Mouse (Mus musculus): ENCODE results near the gene BC048562. TPM values are rescaled to one million over a fixed set of nuclear protein-coding genes. Genes with fewer than 3 reads are reported as not detected.

Gene BC048562
- total RNA-seq (2023), result not detected

DNA sequence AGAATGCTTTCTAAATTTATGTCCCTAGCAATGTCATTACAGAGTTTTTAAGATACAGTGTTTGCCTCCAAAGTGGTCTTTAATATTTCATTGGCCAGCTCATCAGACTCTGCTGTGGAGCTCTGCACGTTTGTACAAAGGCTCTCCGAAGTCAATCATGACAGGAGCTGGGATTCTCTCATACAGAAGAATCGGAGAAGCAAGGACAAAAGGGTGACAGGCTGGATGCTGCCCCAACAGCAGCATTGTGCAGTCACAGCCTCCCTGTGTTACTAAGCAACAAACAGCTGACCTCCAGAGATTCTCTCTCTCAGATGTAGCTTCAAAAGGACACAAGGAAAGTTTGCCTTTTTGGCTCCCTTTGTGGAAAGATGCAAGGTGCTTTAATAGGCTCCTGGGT lies at the start of gene BC048562:
BC048562 (plus strand) TSS at position 301 of the 400 bp plus-strand sequence.

DNA sequence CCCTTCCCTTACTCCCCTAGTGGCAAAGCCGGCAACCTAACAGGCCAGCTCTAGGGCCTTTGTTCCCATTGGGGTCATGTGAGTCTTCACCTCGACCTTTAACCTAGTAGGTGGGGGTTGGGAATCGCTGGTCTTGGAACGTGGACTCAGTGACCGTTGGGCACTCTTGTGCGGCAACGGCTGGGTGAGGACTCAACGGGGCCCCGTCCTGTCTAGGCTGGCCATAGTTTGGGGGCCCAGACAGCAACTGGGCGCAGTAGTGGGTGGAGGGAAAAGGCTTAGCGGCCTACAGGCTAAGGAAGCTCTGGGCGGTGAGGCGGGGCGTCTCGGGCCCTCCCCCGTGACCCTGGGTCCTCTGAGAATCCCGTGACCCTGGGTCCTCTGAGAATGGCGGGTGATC lies 43.6 kb upstream of the BC048562 start, which contains the start of gene 1700102P08Rik:
1700102P08Rik (plus strand) TSS at position 130 of the 400 bp plus-strand sequence.

DNA sequence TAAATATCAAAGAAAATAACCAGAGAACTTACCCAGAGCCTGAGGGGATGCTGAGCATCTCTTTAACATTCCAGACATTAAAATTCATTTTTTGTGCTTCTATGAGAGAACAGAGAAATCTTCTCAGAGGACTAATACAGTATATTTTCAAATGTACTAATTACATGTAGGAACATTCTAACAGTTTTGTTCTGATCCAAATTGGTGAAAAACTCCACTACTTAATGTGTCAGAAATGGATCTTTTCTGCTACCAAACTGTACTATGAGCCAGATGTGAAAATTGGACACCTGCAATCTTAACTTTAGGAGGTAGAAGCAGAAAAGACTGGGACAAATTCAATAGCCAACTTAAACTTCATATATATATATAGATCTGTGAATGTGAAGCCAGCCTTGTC lies 7.9 kb upstream of the BC048562 start, which contains the start of gene Ccdc36:
Ccdc36 (minus strand) TSS at position 101 of the 400 bp plus-strand sequence.

DNA sequence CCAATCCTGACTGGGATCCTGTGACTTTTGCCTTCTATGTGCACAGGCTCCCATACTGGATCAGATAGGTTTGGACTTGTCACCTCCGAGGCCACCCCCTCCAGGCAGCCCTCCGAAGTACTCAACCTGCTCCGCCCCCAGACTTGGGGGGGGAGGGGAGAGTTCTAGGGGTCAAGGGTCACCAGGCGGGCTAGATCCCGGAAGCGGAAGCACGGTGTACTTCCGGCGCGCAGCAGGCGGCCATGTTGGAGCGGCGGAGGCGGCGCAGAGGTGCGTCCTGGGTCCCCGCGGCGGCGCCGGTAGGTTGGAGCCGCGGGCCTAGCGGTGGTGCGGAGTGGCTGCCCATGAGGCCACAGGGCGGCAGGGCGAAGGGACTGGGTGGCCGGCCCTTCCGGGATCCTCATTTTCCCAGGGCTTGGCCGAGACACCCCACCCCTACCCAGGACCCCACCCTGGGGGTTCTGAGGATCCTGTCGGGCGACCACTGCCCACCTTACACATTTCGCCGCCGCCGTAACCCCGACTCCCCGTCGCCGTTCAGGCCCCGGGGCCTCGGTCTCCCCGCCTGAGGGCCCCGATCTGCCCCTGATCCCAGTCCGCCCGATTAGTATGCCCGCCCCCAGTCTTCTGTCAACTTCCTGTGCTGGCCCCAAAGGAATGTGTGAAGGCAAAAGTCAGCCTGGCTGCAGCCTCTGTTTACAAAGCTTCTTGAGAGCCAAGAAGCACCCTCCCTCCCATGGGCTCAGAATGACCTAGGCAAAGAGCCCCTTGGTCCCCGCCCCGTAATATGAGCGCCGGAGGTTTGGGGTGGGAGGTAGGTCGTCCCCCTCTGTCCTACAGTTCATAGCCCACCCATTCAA lies 24.3 kb downstream of the BC048562 start, which contains the start of gene Ccdc71:
Ccdc71 (plus strand) TSS at position 209 of the 860 bp plus-strand sequence.

DNA sequence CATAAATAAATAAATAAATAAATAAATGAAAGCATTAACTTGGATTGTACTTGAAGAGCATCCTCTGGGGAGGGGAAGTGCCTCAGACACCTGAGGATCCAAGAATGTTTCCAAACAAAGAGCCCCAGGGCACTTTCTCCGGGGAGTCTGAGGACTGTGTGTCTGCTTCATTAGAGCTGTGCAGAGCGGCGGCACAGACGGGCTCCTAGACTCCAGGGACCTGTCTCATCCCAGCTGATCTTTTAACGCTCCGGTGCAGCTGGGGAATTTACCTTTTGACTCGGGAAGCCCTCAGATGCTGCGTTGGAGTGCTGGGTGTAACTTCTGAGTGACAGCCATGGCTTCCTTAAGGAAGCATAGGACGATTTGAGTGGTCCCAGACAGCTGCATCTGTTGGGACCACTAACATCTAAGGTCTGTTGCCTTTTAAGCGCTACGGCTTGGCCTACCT lies 24.9 kb downstream of the BC048562 start, which contains the start of gene Klhdc8b:
Klhdc8b (minus strand) TSS at position 401 of the 451 bp plus-strand sequence.

DNA sequence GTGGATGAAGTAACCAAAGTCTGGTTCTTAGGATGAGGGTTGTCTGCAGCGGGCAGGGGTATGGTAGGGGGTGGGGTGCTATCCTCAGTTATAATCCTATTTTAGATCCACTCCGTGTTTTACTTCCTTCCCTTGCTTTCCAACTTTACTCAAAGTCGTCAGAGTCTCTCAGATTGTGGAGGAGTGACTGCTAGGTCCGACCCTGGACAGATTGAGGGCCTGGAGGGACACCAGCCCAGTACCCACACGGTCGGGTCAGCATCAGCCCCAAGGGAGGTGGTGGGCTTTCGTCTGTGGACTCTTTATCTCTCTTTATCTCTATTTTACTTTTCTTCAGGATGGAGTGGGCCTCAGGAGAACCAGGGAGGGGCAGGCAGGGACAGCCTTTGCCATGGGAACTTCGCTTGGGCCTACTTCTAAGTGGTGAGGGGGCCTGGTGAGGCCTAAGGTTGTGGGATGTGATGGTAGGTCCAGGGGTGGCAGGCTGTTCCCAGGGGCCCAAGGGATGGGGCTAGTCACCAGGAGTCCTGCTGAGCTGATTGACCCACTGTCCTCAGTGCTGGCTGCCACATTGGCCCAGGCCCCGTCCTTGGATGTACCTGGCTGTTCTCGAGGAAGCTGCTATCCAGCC lies 43.6 kb downstream of the BC048562 start, which contains the start of gene Lamb2:
Lamb2 (plus strand) TSS at position 16 of the 631 bp plus-strand sequence.

DNA sequence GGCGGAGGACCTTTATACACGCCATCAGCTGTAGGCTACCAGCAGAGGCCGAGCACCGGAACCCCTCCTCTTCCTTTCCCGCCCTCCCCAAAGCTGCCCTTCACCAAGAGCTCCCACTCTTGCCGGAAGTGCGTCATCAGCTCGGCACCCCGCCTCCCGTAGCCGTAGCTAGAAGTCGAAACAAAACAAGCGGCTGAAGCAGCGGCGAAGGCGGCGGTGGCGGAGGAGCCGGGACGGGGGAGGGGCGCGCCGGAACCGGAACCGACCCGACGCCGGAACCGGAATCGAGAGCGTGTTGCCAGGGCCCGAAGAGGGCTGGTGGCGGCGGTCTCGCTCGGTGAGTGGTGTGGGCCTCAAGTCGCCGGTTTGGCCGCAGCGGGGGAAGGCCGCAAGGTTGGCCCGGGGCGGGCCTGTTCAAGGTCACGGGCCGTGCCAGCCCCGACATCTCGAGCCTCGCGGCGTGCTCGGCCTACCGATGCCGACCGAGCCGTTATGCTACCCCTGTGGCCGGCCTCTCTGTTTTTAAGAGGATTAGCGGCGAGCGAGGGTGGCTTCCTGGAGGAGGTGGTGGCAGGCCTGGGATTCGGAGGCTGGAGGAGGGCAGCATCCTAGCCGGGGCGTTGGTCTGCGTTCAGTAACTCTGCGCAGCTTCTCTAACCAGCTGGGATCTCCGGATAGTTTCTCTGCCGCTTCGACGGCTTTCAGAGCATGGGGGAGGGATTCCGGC lies 54.4 kb downstream of the BC048562 start, which contains the start of gene Usp19:
Usp19 (plus strand) TSS at position 44 of the 727 bp plus-strand sequence.

Other genes with a start within 250 kb of the BC048562 start
- under 1 TPM; 0.21 to 0.37 TPM for gene Bsn, start 246.1 kb upstream of the BC048562 start, total RNA-seq (2023)
- 10 to 100 TPM; 14.6 to 16.6 TPM for gene Dag1, start 172.5 kb upstream of the BC048562 start, total RNA-seq (2023)
- 1 to 10 TPM; 2.2 to 2.9 TPM for gene Nicn1, start 146.1 kb upstream of the BC048562 start, total RNA-seq (2023)
- 1 to 10 TPM; 1.0 TPM for gene Amt, start 139.6 kb upstream of the BC048562 start, total RNA-seq (2023)
- gene Rhoa, start 130.4 kb upstream of the BC048562 start, total RNA-seq (2023), result 100 to 1,000 TPM; 645 to 652 TPM
- 10 to 100 TPM; 13.5 to 16.4 TPM for gene Tcta, start 130.3 kb upstream of the BC048562 start, total RNA-seq (2023)
- 1,000 to 10,000 TPM; 2,015 to 2,084 TPM for gene Gpx1, start 97.6 kb upstream of the BC048562 start, total RNA-seq (2023)
- 100 to 1,000 TPM; 145 to 165 TPM for gene Usp4, start 88.6 kb upstream of the BC048562 start, total RNA-seq (2023)
- 1 to 10 TPM; 2.8 to 3.7 TPM for gene 1700102P08Rik, start 43.7 kb upstream of the BC048562 start, total RNA-seq (2023)
- gene Ccdc36, start 8.0 kb upstream of the BC048562 start, total RNA-seq (2023), result not detected
- 10 to 100 TPM; 16.6 to 24.8 TPM for gene Ccdc71, start 24.0 kb downstream of the BC048562 start, total RNA-seq (2023)
- 1 to 10 TPM; 1.7 to 1.8 TPM for gene Klhdc8b, start 25.1 kb downstream of the BC048562 start, total RNA-seq (2023)
- under 1 TPM; 0.36 to 1.00 TPM for gene Lamb2, start 43.3 kb downstream of the BC048562 start, total RNA-seq (2023)
- gene Usp19, start 54.1 kb downstream of the BC048562 start, total RNA-seq (2023), result 100 to 1,000 TPM; 176 to 197 TPM
- gene Qars, start 71.2 kb downstream of the BC048562 start, total RNA-seq (2023), result 100 to 1,000 TPM; 145 to 176 TPM
- gene Qrich1, start 80.3 kb downstream of the BC048562 start, total RNA-seq (2023), result 100 to 1,000 TPM; 142 to 149 TPM
- 10 to 100 TPM; 93.4 to 98.0 TPM for gene Impdh2, start 123.8 kb downstream of the BC048562 start, total RNA-seq (2023)
- 10 to 100 TPM; 26.0 to 30.1 TPM for gene Ndufaf3, start 131.0 kb downstream of the BC048562 start, total RNA-seq (2023)
- 10 to 100 TPM; 33.7 to 38.3 TPM for gene Dalrd3, start 133.4 kb downstream of the BC048562 start, total RNA-seq (2023)
- 1 to 10 TPM; 3.8 to 4.3 TPM for gene Wdr6, start 142.3 kb downstream of the BC048562 start, total RNA-seq (2023)
- gene P4htm, start 161.2 kb downstream of the BC048562 start, total RNA-seq (2023), result under 1 TPM in 1 of 2 experiments, not detected in 1; 0.67 TPM
- gene Arih2, start 212.9 kb downstream of the BC048562 start, total RNA-seq (2023), result 100 to 1,000 TPM; 119 to 166 TPM
- 10 to 100 TPM; 28.1 to 30.7 TPM for gene Slc25a20, start 225.6 kb downstream of the BC048562 start, total RNA-seq (2023)